Mouse (Mus musculus) MEL (cell line): ENCODE measurements around the gene Oip5.

Experiments
- CHD2 ChIP-seq: IDR thresholded peaks from 2 replicates; pipeline ENCODE4 v1.6.1; 2011; ENCODE audit warnings: low read length, improper control_type of control experiment
- CTCF ChIP-seq, 3 experiments: IDR thresholded peaks in 2 of 3; conservative IDR thresholded peaks in 1 of 3; 2 replicates each; pipeline ENCODE4 v1.5.1; 2011 to 2012; ENCODE audit warnings: low read length in 3 of 3, low read depth in 2 of 3, mild to moderate bottlenecking in 2 of 3, improper control_type of control experiment in 1 of 3, inconsistent platforms in 1 of 3, mixed read lengths in 1 of 3, moderate library complexity in 1 of 3; ENCODE audit not compliant: control insufficient read depth in 1 of 3, insufficient read depth in 1 of 3, poor library complexity in 1 of 3, severe bottlenecking in 1 of 3
- E2F4 ChIP-seq: IDR thresholded peaks from 2 replicates; pipeline ENCODE4 v1.6.1; 2011; ENCODE audit warnings: low read depth, low read length, improper control_type of control experiment, borderline replicate concordance
- EP300 ChIP-seq, 2 experiments: IDR thresholded peaks; 2 replicates each; pipeline ENCODE4 v1.6.1; 2011; ENCODE audit warnings: improper control_type of control experiment in 2 of 2, low read length in 2 of 2, low read depth in 1 of 2, mild to moderate bottlenecking in 1 of 2
- GATA1 ChIP-seq: IDR thresholded peaks from 2 replicates; pipeline ENCODE4 v1.6.1; 2011; ENCODE audit warnings: low read depth, low read length, improper control_type of control experiment
- TAL1 ChIP-seq: IDR thresholded peaks from 2 replicates; pipeline ENCODE4 v1.6.1; 2012; ENCODE audit warnings: mild to moderate bottlenecking, inconsistent platforms, low read length, moderate library complexity, mixed read lengths
- TCF12 ChIP-seq: IDR thresholded peaks from 2 replicates; pipeline ENCODE4 v1.6.1; 2014; ENCODE audit warnings: low read depth, mild to moderate bottlenecking, inconsistent platforms, low read length, improper control_type of control experiment, moderate library complexity

DNA sequence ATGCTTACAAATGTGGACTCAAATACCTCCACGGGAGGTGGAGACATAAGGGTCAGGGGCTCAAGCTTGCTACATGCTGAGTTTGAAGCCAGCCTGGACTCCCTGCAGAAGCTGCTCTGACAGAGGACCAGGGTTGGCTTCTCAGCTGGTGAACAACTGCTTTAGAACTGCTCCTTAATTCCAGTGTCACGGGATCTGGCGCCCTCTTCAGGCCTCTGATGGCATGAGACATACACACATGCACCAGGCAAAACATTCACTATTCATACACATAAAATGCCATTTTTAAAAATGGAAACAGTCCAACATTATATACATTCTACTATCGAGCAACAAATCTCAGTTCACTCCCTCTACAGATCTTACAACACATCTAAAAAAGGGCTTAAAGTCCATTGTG lies 30.9 kb downstream of the Oip5 start:
- TF ChIP-seq E2F4 (no peak), GATA1 (no peak), TAL1 (no peak), CTCF (IDR thresholded peaks at IDR 0.05 in 2 of 3, conservative IDR thresholded peaks at IDR 0.05 in 1 of 3; ENCODE audit: control insufficient read depth in 1 of 3, insufficient read depth in 1 of 3, low read depth in 2 of 3, low read length in 3 of 3, poor library complexity in 1 of 3, severe bottlenecking in 1 of 3) (peak; percentile 88 to 95 (median 89)), CHD2 (no peak), EP300 (IDR thresholded peaks at IDR 0.05; ENCODE audit: low read depth in 1 of 2, low read length in 2 of 2) (no peak), TCF12 (0 out of 2 replicates have a peak, but pooled peaks have one; percentile 14)
